Mouse (Mus musculus) heart, embryonic 13.5 days (tissue): ENCODE measurements around the gene Tfec. TPM values are rescaled to one million over a fixed set of nuclear protein-coding genes. Genes with fewer than 3 reads are reported as not detected.

Source experiments
- ATAC-seq: fragments of 200-750 bp; cut with Nextera tagmentation; 2 replicates; pipeline ENCODE4 v1.8.0; 2017; ENCODE audit warnings: moderate TSS enrichment; ENCODE audit not compliant: insufficient number of reproducible peaks, low FRiP score, low TSS enrichment; ENCODE audit errors: extremely low read depth
- H3K27ac ChIP-seq: fragments of 300-500 bp; sonication (generic); replicated peaks from 2 replicates; pipeline ENCODE4 v1.5.1; 2015; ENCODE audit warnings: moderate library complexity, mild to moderate bottlenecking, inconsistent platforms
- H3K27me3 ChIP-seq: fragments of 300-500 bp; sonication (generic); replicated peaks from 2 replicates; pipeline ENCODE4 v1.6.1; 2015; ENCODE audit warnings: mild to moderate bottlenecking, inconsistent platforms
- H3K36me3 ChIP-seq: fragments of 300-500 bp; sonication (generic); 2 replicates; pipeline ENCODE4 v1.6.1; 2015; ENCODE audit warnings: mild to moderate bottlenecking, inconsistent platforms
- H3K4me1 ChIP-seq: fragments of 300-500 bp; sonication (generic); 2 replicates; pipeline ENCODE4 v1.6.1; 2015; ENCODE audit warnings: inconsistent platforms
- H3K4me2 ChIP-seq: fragments of 300-500 bp; sonication (generic); 2 replicates; pipeline ENCODE4 v1.6.1; 2015; ENCODE audit warnings: inconsistent platforms, mild to moderate bottlenecking, moderate library complexity
- H3K4me3 ChIP-seq: fragments of 300-500 bp; sonication (generic); 2 replicates; pipeline ENCODE4 v1.5.1; 2015; ENCODE audit warnings: moderate library complexity, mild to moderate bottlenecking, inconsistent platforms
- H3K9ac ChIP-seq: fragments of 300-500 bp; sonication (generic); 2 replicates; pipeline ENCODE4 v1.6.1; 2015; ENCODE audit warnings: inconsistent platforms, mild to moderate bottlenecking, moderate library complexity
- H3K9me3 ChIP-seq: fragments of 300-500 bp; sonication (generic); 2 replicates; pipeline ENCODE4 v1.6.1; 2016; ENCODE audit warnings: inconsistent platforms
- WGBS: fragments of 180-500 bp; shearing (Covaris S2); methylation state at CpG from one replicate; pipeline ENCODE4 v1.1.7; 2015; ENCODE audit warnings: mixed read lengths; 5-methylcytosine and 5-hydroxymethylcytosine counted together
- polyA plus RNA-seq: library from polyadenylated mRNA; unstranded; fragments of >200 nt; fragmentation: Nextera tagmentation; extraction: Ambion mirVana; gene quantifications from 2 replicates; pipeline ENCODE4 v1.2.1, GENCODE M21; 2015

The Tfec gene
- polyA plus RNA-seq, 1 experiment from 2014 or later: 0.40 TPM

GRCm38 (mm10) chr6:16785166-16785565 is 113.1 kb downstream of the Tfec start:
- H3K4me1 ChIP-seq: no peaks in the 10 kb centered on the region
- 76% methylated on average over 3 of the region's 3 CpGs for WGBS
- no peak overlapping the region for H3K4me3 ChIP-seq
- H3K27ac ChIP-seq: no peak overlapping the region
- H3K4me2 ChIP-seq: no peak overlapping the region
- H3K27me3 ChIP-seq: no peaks in the 10 kb centered on the region
- H3K9ac ChIP-seq: no peak overlapping the region
- no peak for ATAC-seq
- H3K36me3 ChIP-seq: no peaks in the 10 kb centered on the region
- no peaks in the 10 kb centered on the region for H3K9me3 ChIP-seq

Other genes with a start within 250 kb of the Tfec start
- 15.4 and 16.9 TPM in 2 replicates for gene Tes, start 166.7 kb upstream of the Tfec start, polyA plus RNA-seq